Mouse (Mus musculus): ENCODE results near the gene Scgb2b20.
"Not testable (repeated sequence)": the region's sequence is repeated elsewhere in the genome, so short reads cannot be mapped to it uniquely, and the experiment has no call there.

Gene Scgb2b20

DNA sequence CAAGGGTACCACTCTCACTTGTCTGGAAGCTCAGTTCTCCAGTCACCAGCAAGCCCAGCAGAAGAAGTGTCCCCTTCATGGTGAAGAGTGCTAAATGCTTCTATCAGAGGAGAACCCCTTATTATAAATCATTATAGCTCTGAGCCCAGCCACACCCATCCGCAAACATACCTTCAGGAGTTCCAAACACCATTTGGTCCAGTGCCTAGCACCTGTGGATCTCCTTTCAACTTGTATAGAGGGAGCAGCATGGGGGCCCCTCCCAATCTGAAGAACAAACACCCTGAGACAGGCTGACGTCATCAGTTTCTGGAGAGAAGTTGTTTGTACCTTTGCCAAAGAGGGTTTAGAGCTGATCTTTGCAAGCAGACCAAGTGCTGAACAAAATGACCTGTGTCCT is at the start of gene Scgb2b20:
Gene Scgb2b20 (minus strand): TSS at position 101 of the 400 bp plus-strand sequence.
- not testable (repeated sequence) for DNase-seq (ENCODE audit: inconsistent age in 2 of 2, low spot score in 1 of 2)

DNA sequence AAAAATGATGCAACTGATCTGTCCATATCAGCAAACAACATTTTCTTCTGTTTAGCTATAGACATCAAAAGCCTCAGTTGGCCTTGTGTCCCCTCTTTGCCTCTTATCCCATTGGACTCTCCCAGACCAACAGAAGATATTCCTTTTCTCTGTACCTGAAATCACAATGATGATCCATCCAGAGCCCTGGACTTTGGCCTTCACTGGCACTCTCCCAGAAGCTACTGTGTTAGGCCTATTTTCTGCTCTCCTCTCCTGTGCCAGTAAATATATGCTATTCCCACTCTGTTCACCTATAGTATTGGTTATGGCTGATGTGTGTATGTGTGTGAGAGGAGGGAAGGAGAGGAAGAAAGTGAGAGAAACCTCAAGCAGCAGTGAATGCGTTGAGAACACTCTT is 43.6 kb upstream of the Scgb2b20 start:
- not testable (repeated sequence) for DNase-seq (ENCODE audit: inconsistent age in 2 of 2, low spot score in 1 of 2)

DNA sequence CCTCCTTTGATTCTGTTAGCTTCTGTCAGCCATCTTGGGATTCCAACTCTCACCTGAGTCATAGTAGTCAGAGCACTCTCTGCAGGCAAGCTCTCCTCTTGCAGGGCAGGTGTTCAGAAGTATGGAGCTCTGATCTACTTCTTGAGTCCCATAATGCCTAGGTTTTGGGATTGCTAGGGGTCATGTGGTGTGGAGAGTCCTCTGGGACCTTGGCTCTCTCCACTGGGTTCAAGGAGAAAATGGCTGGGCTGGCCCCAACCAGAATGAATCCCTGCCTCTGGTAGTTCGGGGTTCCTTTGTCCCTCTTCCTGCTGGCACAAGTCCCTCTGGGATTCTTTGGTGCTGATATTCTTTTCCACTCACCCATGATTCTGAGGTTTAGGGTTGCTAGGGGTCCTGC is 35.5 kb upstream of the Scgb2b20 start:
- no peak for DNase-seq (ENCODE audit: inconsistent age in 2 of 2, low spot score in 1 of 2)

DNA sequence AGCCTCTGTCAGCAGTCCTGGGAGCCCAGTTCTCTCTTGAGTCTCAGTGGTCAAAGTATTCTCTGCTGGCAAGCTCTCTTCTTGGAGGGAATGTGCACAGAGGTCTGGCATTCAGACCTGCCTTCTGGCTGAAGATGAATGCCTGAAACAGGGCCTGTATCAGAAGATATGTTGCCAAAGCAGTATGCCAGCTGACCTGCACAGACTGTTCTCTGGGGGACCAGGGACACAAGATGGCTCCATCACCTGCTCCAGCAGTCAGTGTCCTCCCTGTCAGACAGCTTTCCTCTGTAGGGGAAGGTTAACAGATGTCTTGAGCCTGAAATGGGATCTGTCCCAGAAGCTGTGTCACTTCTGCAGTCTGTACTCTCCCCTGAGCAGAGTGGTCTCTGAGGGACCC is 33.6 kb upstream of the Scgb2b20 start:
- DNase-seq (ENCODE audit: inconsistent age in 2 of 2, low spot score in 1 of 2): not testable (repeated sequence)

DNA sequence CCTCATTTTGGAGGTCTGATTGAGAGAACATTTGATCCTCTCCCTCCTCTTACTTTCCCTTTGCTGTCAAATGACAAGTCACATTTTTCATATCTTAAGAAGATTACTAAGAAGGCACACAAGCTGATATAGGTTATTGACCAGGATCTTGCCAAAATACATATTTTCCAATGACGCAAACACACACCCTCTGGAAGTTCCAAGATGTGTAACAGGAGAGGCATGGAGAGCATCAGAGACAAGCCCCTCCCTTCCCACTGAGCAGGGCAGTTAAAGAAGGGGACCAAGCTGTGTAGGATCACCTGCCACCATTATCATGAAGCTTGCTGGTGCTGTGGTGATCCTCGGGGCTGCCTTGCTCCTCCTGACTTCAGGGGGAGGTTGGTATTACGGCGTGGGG is 6.8 kb upstream of the Scgb2b20 start, which contains the start of gene Scgb1b20:
Gene Scgb1b20 (plus strand): TSS at position 301 of the 400 bp plus-strand sequence.
- not testable (repeated sequence) for DNase-seq (ENCODE audit: inconsistent age in 2 of 2, low spot score in 1 of 2)

Measured in adrenal gland, adult (tissue).